ENCODE assay signal across 9 mouse cellular contexts in genomic region chr1:30950456-30950835, GRCm38 (mm10). TPM values are rescaled to one million over a fixed set of nuclear protein-coding genes. Genes with fewer than 3 reads are reported as not detected.
DNase-seq lines count a peak whose midpoint lies in the region; ATAC-seq lines count a peak whose summit lies in the region.
"Had no signal": no experiment of that assay in that cellular context is flagged by ENCODE, and none has a peak within 500 bp of the region (broad histone marks: within the 10 kb centered on the region; RNA-seq: fewer than 3 reads in every experiment).

No protein-coding gene starts in this region.

- H3K9ac ChIP-seq in heart, embryonic 13.5 days: peak overlapping the region; percentile 82
- peak overlapping the region; percentile 85 for H3K9ac ChIP-seq in hindbrain, embryonic 13.5 days
- H3K9ac ChIP-seq in midbrain, embryonic 14.5 days (replicated peaks; ENCODE audit: low read length): peak overlapping the region; percentile 82

- peak overlapping the region; percentile 98 for H3K27ac ChIP-seq in heart, embryonic 13.5 days (replicated peaks)
- H3K27ac ChIP-seq in brown adipose tissue, adult 24 weeks (replicated peaks; ENCODE audit: low read depth, low read length): peak overlapping the region; percentile 80
- peak overlapping the region; percentile 100 for H3K27ac ChIP-seq in hindbrain, embryonic 13.5 days
- H3K27ac ChIP-seq in midbrain, embryonic 14.5 days (replicated peaks; ENCODE audit: low read depth, low read length): peak overlapping the region; percentile 100

- H3K36me3 ChIP-seq in heart, embryonic 13.5 days: peaks cover 4% of the 10 kb centered on the region
- no peaks in the 10 kb centered on the region for H3K36me3 ChIP-seq in hindbrain, embryonic 13.5 days
- H3K36me3 ChIP-seq in midbrain, embryonic 14.5 days (ENCODE audit: control insufficient read depth, insufficient read depth, low read length): peaks cover 3% of the 10 kb centered on the region

- no peaks in the 10 kb centered on the region for H3K27me3 ChIP-seq in heart, embryonic 13.5 days (replicated peaks)
- H3K27me3 ChIP-seq in hindbrain, embryonic 13.5 days: no peaks in the 10 kb centered on the region
- H3K27me3 ChIP-seq in midbrain, embryonic 14.5 days (ENCODE audit: control insufficient read depth, insufficient read depth, low read length): no peaks in the 10 kb centered on the region

- H3K4me3 ChIP-seq in heart, embryonic 13.5 days: peak overlapping the region; percentile 85
- peak overlapping the region; percentile 60; the same call in 1 of the 2 replicates for H3K4me3 ChIP-seq in brown adipose tissue, adult 24 weeks (ENCODE audit: insufficient read depth, low read depth, low read length)
- H3K4me3 ChIP-seq in hindbrain, embryonic 13.5 days: peak overlapping the region; percentile 93
- H3K4me3 ChIP-seq in midbrain, embryonic 14.5 days (replicated peaks; ENCODE audit: low read depth, low read length): peak overlapping the region; percentile 63

- WGBS in heart, embryonic 13.5 days: 51% methylated on average over 5 of the region's 5 CpGs
- 53% methylated on average over 5 of the region's 5 CpGs for WGBS in hindbrain, embryonic 13.5 days
- WGBS in midbrain, embryonic 14.5 days: 35% methylated on average over 5 of the region's 5 CpGs

- no peak for DNase-seq in heart, adult 8-10 months (ENCODE audit: low spot score)
- DNase-seq in midbrain, embryonic 14.5 days: no peak
- DNase-seq in frontal cortex, postnatal 25 days (ENCODE audit: low spot score in 2 of 2): no peak
- no peak for DNase-seq in right cerebral cortex, postnatal 25 days
- no peak for DNase-seq in gastrocnemius, adult 18-20 months (ENCODE audit: low spot score)

- peak overlapping the region; percentile 75 for H3K4me2 ChIP-seq in heart, embryonic 13.5 days
- peak overlapping the region; percentile 56 for H3K4me2 ChIP-seq in hindbrain, embryonic 13.5 days
- peak overlapping the region; percentile 59 for H3K4me2 ChIP-seq in midbrain, embryonic 14.5 days (ENCODE audit: low read length)

- no peak for ATAC-seq in heart, embryonic 13.5 days (ENCODE audit: extremely low read depth, insufficient number of reproducible peaks, low FRiP score, low TSS enrichment)
- ATAC-seq in hindbrain, embryonic 13.5 days (ENCODE audit: low FRiP score): no peak
- no peak for ATAC-seq in midbrain, embryonic 14.5 days (ENCODE audit: low FRiP score, low TSS enrichment)

- H3K9me3 ChIP-seq in heart, embryonic 13.5 days: no peaks in the 10 kb centered on the region
- no peaks in the 10 kb centered on the region for H3K9me3 ChIP-seq in hindbrain, embryonic 13.5 days
- H3K9me3 ChIP-seq in midbrain, embryonic 14.5 days (ENCODE audit: control insufficient read depth, low read length): no peaks in the 10 kb centered on the region

- H3K4me1 ChIP-seq in heart, embryonic 13.5 days: peaks cover 24% of the 10 kb centered on the region
- H3K4me1 ChIP-seq in brown adipose tissue, adult 24 weeks (ENCODE audit: control insufficient read depth, insufficient read depth, insufficient read length, low read length): peaks cover 2% of the 10 kb centered on the region; the same call in 1 of the 2 replicates
- H3K4me1 ChIP-seq in hindbrain, embryonic 13.5 days (replicated peaks): peaks cover 27% of the 10 kb centered on the region
- H3K4me1 ChIP-seq in midbrain, embryonic 14.5 days (ENCODE audit: control insufficient read depth, insufficient read depth, low read length): peaks cover 20% of the 10 kb centered on the region

RNA-seq across cellular contexts. Expression of gene AC153137.1, which starts 27.3 kb away (rescaled TPM):
- polyA plus RNA-seq in heart, embryonic 13.5 days (2015; fragmentation: Nextera tagmentation; extraction: Ambion mirVana): not detected in 2 replicates
- total RNA-seq in heart, adult 8-10 months (2022): not detected
- polyA plus RNA-seq in brown adipose tissue, adult 24 weeks (2012; ENCODE audit: insufficient read depth, insufficient read length, missing spikeins): not detected in 2 replicates
- not detected in 2 replicates for polyA plus RNA-seq in hindbrain, embryonic 13.5 days (2015; fragmentation: Nextera tagmentation; extraction: Ambion mirVana)
- not detected in 2 replicates for polyA plus RNA-seq in midbrain, embryonic 14.5 days (2014; fragmentation: Nextera tagmentation; extraction: Ambion mirVana)
- total RNA-seq in gastrocnemius, adult 18-20 months (2021): not detected
- total RNA-seq: heart, adult 18-20 months had no signal
